Mouse (Mus musculus) 416B (cell line): ENCODE data around the gene Usp46.

Experiments used
- DNase-seq: peaks from one replicate; pipeline ENCODE4 v3.0.0; 2011; ENCODE audit warnings: low read depth

Gene Usp46

DNA sequence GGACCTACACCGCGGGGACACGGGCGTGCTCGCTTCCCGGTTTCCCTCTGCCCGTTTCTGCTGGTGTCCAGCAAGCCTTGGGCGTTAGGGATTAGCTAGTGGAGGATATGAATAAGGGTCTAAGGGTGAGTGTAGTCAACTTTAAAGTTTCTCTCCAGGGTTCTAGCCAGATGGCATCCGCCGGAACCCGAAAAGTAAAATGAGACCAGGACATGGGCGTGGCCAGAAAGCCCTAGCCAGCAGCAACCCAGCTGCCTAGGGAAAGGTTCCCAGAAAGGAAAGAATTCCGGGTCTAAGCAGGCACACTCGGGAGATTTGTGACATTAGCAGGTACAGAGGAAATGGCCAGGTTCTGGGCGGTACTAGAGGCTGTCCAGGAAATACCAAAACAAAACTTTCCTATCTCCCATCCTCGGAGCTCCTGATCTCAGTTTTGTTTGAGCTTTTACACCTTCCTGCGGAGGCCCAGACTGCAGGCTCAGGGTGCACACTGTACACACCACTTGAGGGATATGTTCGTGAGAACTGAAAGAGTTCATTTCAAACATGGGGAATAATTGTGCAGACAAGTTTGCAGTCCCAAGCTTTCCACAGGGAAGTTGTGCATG lies 587 bp upstream of the Usp46 start:
- DNase-seq = peak; percentile 83

DNA sequence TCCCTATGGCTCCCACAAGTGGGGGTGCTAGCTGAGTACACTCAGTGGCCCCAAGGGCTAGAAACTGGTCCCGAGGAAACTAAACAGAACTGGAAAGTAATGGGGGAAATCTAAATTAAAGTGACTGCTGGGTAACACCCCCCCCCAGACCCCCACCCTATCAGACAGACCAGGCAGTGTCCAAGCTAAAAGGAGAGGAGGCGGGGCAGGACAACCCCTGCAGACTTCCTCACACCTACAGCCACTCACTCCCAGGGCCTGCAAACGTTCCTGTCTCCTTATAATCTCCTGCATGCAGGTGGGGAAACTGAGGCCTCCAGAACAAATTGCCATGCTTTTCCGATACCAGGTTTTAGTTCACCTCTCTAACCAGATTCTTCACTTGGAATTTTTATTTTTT lies 885 bp downstream of the Usp46 start:
- DNase-seq = peak; percentile 45

- peak; percentile 61 for DNase-seq
These were observed 1.7 kb downstream of the Usp46 start for GRCm38 (mm10) chr5:74066416-74067115.

- peak; percentile 29 for DNase-seq
These were observed 2.5 kb downstream of the Usp46 start for GRCm38 (mm10) chr5:74065565-74066275.

DNA sequence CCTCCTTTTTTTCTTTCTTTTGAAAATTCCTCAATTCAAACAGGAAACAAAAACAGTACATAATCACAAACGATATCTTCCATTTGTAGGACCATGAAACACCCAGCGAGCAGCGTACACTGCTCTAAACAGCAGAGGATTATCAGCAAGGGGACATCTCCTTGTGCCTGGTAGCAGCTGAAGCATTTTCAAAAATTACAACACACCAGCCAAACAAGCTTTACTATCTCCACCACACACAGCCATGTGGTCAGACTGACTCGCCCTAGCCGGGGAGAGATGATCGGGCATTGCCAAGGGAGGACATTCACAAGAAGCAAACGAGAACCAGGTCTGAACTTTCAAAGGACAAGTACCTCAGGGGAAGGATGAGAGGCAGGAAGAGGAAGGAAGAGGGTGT lies 3.4 kb downstream of the Usp46 start:
- peak; percentile 82 for DNase-seq

- no peak for DNase-seq
These were observed 4.9 kb downstream of the Usp46 start for GRCm38 (mm10) chr5:74063226-74063747.

DNA sequence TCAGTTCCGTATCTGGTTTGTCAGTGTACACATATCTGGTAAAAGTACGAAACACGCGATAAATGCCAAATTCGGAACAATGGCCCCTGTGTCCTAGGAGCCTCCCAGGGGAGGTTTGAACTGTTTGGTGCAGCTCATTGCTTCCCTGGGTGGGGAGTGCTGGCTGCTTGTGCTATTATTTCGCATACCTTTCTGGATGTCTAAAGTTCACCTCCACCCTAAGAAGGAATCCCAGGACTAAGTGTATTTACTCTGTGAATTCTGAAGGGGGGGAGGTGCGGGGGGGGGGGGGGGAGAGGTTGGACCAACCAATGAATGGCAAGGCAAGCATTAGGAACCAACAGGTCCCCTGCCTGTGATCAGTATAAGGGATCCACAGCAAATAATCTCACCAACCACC lies 6.0 kb downstream of the Usp46 start:
- no peak for DNase-seq

DNA sequence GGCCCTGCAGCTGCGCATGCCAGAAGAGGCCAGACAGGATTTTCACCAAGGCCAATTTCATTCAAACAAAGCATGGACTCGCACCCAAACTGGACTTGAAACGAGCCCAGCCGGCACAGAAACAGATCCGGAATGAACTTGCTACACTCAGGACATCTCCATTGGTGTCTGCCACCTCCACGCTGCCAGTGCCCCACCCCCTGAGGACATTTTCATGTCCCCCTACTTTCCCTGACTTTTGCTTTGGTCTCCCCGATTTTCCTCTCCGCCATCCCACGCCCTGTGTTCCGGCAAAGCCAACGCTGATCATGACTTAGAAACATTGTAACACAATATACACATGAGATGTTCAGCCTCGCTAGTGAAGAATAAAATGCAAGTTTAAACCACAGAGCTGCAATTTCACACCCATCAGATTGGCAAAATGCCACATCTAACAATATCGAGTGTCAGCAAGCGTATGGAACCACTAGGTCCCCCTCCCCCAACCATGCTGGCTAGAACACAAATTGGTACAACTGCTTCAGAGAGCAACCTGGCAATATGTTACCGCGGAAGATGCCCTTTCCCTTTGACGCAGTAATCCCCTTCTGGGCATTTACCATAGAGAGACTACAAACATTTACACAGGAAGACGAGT lies 6.7 kb downstream of the Usp46 start:
- peak; percentile 70 for DNase-seq

- DNase-seq = no peak
These were observed 15.9 kb downstream of the Usp46 start for GRCm38 (mm10) chr5:74052171-74052909.

DNA sequence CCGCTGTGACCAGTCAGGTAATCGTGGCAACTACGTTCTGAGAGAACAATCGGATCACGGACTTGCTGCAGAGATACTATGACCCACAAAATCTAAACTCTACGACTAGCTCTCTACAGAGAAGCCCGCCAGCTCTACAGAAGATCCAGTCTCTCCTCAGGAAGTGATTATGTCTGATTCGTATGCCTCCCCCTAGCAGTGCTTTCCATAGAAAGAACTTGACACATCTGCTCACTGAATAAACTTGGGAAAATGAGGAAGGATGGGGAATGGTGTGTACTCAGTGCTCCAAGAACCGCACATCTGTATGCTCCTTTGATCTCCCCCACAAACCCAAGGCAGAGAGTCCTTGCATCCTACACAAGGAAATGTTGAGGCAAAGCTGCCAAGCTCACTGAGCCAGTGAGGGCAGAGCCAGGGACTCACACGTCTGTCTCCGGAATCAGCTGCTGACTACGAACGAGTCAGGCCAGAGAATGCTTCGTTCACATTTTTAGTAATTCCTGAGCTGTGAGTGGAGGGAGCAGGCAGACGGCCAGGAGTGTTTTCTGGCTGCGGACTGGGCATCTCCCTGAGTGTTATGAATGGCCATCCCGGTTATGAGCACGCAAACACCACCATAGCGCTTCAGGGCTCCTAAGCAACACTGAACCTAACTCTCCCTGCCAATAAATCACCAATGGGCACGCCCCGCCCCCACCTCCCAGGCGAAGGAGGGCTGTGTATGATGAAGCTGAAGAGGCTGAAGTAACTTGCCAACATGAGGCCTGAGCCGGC lies 16.6 kb downstream of the Usp46 start:
- DNase-seq = no peak

DNA sequence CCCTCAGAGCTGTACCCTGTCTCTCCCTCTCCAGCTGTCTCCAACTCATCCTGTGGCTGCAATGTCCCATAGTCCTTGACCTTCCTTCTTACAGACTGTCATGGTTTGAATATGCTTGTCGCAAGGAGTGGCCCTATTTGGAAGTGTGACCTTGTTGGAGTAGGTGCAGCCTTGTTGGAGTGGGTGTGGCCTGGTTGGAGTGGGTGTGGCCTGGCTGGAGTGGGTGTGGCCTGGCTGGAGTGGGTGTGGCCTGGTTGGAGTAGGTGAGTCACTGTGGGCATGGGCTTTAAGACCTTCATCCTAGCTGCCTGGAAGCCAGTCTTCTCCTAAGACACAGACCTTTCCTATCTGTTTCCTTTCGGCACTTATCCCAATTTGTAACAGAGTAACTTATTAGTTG lies 17.3 kb downstream of the Usp46 start:
- DNase-seq = peak; percentile 21

- no peak for DNase-seq
These were observed 19.3 kb downstream of the Usp46 start for GRCm38 (mm10) chr5:74048846-74049495.

GRCm38 (mm10) chr5:74044591-74044990 lies 23.6 kb downstream of the Usp46 start:
- DNase-seq = no peak

- peak; percentile 50 for DNase-seq
These were observed 25.4 kb downstream of the Usp46 start for GRCm38 (mm10) chr5:74042796-74043340.

DNA sequence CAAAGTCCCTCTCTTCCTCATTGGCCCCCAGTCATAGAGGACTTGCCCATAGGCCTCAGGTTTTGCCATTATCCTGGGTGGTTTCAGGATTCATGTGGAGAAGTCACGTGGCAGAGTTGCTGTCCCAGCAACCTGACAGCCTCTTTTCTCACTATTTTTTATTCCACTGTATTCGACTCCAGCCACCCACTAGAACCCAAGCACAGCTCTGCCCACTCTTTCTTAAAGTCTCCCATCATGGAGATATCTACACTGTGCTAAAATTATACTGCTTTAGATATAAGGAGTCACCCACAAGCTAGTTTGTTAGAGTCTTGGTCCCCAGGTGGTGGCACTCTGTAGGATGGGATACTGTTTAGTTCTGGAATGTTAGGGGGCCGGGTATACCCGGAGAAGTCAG lies 27.7 kb downstream of the Usp46 start:
- no peak for DNase-seq

GRCm38 (mm10) chr5:74035454-74035853 lies 32.8 kb downstream of the Usp46 start:
- no peak for DNase-seq

GRCm38 (mm10) chr5:74034177-74034576 lies 34.1 kb downstream of the Usp46 start:
- DNase-seq = peak; percentile 11

- no peak for DNase-seq
These were observed 38.4 kb downstream of the Usp46 start for GRCm38 (mm10) chr5:74029787-74030186.

GRCm38 (mm10) chr5:74028691-74029479 lies 39.3 kb downstream of the Usp46 start:
- DNase-seq = no peak
